In the genomic region with DNA sequence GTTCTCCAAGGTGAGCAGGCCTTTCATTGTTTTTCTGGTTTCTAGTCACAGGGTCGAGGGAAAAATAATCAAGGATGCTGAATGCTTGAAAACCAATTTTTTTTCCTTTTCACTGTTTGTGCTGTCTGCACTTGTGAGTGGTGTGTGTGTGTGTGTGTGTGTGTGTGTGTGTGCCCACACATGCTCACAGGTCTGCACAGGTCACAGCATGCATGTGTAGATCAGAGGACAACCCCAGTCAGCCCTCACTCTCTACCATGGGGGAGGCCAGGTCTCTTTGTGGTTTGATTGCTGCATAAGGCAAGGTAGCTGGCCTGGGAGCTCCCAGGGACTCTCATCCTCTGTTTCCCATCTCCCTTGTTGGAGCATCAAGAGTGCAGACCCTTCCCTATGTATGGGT, we compare ENCODE assay signal across 19 mouse cellular contexts. TPM values are rescaled to one million over a fixed set of nuclear protein-coding genes. Genes with fewer than 3 reads are reported as not detected.
"Had no signal": no experiment of that assay in that cellular context is flagged by ENCODE, and none has a peak within 500 bp of the region (broad histone marks: within the 10 kb centered on the region; RNA-seq: fewer than 3 reads in every experiment).

No protein-coding gene starts in this region.

- H3K4me3 ChIP-seq: limb, embryonic 12.5 days; limb, embryonic 15.5 days; midbrain, embryonic 13.5 days; myocyte had no signal

- H3K9me3 ChIP-seq: limb, embryonic 15.5 days; midbrain, embryonic 13.5 days had no signal

- DNase-seq: kidney, adult 18-20 months; kidney, adult 9 months; kidney, postnatal 14 days; kidney, postnatal 4 days; left cerebral cortex, postnatal 4 days; liver, postnatal 0 days; lung, embryonic 14.5 days; thymus, adult 18-20 months; thymus, postnatal 36 days had no signal

- H3K4me2 ChIP-seq: limb, embryonic 12.5 days; limb, embryonic 15.5 days; liver, embryonic 11.5 days; lung, embryonic 14.5 days; midbrain, embryonic 13.5 days had no signal

- H3K9ac ChIP-seq: limb, embryonic 12.5 days; limb, embryonic 15.5 days; liver, embryonic 14.5 days; liver, postnatal 0 days; lung, embryonic 14.5 days; midbrain, embryonic 13.5 days had no signal

- H3K27me3 ChIP-seq: limb, embryonic 12.5 days; limb, embryonic 15.5 days; midbrain, embryonic 13.5 days had no signal

- H3K36me3 ChIP-seq: limb, embryonic 12.5 days; limb, embryonic 15.5 days; midbrain, embryonic 13.5 days had no signal

- H3K27ac ChIP-seq: limb, embryonic 12.5 days; limb, embryonic 15.5 days; liver, embryonic 14.5 days; macrophage; midbrain, embryonic 13.5 days had no signal

- H3K4me1 ChIP-seq: limb, embryonic 12.5 days; limb, embryonic 15.5 days; midbrain, embryonic 13.5 days had no signal

- ATAC-seq: liver, postnatal 0 days; lung, postnatal 0 days; midbrain, embryonic 13.5 days had no signal

RNA-seq across cellular contexts. Expression of gene Slc4a4, which starts 16.9 kb away (rescaled TPM):
- total RNA-seq: megakaryocyte, adult 5-6 weeks; monocyte, adult 5-6 weeks had no signal
- polyA plus RNA-seq: macrophage had no signal
